Mouse (Mus musculus): ENCODE data around the gene Gnl1.
"Not testable (repeated sequence)": the region's sequence is repeated elsewhere in the genome, so short reads cannot be mapped to it uniquely, and the experiment has no call there.

Gnl1 gene

DNA sequence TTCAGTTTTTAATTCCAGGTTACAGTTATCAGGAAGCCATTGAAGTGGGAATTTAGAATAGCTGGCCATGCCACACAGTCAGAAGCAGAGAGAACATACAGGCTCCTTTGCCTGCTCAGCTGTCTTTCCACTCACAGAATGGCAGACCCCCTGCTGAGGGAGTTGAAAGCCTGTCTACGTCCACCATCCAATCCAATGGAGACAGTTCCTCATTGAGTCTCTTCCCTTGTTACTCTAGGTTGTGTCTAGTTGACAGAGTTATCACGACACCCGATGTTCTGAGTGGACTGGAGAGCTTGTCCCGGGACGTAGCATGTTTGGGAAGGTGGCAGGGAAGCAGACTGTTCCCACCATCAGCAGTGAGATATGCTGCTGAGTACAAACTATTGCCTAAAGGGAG is 45.5 kb downstream of the Gnl1 start:
- DNase-seq (ENCODE audit: low read depth) = no peak

DNA sequence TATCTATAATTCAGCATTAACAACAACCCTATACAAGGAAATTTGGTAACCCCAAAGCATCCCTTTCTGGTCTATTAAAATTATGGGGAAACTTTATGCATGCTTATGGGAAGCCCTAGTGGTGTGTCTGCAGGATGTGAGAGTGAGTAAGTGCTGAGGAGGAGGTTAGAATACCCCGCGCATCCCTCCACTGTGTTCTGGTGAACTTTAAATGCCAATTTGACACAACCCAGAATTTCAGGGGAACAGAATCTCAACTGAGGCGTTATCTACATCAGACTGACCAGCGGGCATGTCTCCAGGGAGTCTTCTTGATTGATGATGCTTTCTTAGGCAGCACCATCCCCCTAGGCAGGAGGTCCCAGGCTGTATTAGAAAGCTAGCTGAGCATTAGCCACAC is 46.2 kb downstream of the Gnl1 start:
- DNase-seq (ENCODE audit: low read depth) = peak; percentile 39

DNA sequence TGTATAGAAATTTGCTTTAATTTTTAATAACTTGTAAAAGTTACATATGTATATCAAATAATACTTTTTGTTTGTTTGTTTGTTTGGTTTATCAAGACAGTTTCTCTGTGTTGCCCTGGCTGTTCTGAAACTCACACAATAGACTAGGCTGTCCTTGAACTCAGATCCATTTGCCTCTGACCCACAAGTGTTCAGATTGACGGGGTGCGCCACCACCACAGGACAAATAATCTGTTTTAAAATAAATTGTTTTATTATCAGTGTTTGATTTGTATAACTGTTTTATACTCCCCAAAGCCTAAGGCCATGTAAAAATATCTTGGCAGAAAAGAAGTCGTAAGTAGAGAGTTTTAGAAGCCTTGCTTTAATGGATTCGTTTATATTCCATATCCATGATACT is 48.0 kb downstream of the Gnl1 start:
- DNase-seq (ENCODE audit: low read depth) = no peak

DNA sequence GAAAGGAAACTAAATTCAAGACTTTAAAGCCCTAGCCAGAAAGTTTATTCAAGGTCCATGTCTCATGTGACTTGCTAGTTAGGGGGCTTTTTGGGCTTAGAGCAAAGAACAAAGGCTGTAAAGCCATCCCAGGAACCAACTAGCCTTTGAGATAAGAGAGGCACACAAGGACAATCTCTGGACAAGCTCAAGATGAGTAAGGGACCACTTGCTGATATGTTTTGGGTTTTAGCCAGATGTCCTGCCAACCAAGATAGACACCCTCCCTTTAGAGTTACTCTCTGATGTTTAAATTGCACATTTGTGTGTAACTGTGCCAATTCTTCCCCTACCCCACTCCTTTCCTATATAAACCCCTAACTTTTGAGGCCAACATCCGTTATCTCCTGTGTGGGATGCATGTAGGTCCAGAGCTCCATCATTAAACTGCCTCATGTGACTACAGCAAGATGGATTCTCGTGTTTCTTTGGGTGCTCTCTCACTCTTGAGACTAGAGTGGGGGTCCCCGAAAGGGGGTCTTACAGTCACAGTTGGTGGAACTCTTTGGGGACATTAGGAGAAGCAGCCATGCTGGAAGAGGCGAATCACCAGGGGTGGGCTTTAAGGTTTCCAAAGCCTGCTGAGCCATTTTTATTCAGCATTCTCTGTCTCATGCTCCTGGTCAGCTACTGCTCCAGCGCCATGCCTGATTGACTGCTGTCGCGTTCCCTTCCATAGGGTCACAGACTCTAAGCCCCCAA is 49.4 kb downstream of the Gnl1 start:
- peak; percentile 9 for DNase-seq (ENCODE audit: low read depth)

DNA sequence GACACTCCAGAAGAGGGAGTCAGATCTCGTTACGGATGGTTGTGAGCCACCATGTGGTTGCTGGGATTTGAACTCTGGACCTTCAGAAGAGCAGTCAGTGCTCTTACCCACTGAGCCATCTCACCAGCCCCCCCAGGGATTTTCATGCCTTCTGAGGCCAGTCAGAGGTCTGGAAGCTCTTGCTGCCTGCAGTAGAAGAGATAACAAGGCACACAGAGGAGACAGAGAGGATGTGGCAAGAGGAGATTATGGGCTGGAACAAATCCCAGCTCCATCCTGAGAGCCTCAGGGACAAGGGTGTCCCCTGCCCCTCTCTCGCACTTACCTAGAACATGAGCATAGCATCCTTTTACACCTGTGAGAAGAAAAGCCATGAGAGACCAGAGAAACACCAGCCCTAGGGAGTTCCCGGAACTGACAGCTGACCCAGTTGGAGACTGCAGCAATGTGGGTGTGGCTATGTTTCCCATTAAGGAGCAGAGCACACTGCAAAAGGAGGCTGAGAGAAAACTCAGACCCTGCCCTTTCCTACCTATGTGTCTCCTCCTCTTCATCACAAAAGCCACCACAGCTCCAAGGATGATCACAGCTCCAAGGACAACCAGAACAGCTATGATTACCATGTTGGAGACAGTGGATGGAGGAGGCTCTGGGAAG is 50.5 kb downstream of the Gnl1 start:
- peak; percentile 46 for DNase-seq (ENCODE audit: low read depth)

DNA sequence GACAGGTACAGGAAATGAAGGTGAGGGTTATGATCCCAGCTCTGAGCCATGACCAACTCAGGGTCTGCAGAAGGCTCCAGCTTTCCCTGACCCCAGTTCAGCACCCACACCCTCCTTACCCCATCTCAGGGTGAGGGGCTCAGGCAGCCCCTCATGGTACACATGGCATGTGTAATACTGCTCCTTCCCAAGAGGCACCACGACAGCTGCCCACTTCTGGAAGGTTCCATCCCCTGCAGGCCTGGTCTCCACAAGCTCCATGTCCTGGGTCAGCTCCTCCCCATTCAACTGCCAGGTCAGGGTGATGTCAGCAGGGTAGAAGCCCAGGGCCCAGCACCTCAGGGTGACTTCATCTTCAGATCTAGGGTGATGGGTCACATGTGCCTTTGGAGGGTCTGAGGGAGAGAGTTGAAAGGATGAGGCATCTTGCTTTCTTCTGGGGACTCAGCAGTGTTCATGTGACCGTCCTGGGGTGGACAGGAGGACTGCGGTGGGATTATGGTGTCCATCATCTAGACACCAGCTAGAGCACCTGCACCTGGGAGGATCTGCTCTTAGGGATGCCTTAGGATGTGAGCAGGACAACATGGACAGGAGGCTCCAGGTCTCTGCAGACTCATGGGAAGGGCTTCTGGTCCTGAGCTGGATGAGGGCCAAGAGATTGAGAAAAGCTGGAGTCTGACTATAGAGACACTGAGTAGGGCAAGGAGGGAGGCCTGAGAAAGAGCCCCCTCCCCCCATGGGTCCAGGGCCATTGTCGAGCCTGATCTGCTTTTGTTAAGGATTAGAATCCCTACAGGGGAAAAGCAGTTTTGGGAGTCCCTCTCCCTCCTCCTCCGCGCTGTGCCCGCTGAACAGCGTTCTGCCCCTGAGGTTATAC is 51.3 kb downstream of the Gnl1 start:
- not testable (repeated sequence) for DNase-seq (ENCODE audit: low read depth)

DNA sequence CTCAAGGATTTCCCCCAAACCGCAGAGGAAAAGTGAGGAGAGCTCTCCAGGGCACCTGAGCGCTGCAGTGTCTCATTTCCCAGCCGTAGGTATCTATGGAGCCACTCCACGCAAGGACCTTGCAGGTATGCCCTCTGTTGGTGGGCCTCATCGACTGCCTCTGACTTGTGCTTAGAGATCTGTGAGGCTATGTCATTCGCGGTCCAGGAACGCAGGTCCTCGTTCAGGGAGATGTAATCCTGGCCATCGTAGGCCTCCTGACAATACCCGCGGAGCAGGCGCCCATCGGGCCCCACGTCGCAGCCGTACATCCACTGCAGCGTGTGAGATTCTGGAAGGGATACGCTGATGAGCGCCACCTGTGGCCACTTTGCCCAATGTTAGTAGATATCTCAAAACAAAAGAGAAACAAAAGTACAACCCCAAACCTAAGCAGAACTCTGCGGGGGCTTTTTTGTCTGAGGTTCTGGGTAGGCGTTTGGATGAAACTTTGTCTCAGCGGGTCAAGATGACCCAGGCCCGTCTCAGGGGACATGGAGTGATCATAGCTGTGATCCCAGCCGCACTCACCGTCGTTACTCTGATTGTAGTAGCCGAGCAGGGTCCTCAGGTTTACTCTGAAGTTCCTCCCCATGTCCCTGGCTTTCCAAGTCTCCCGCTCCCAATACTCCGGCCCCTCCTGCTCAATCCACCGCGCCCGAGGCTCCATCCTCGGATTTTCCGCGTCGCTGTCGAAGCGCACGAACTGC is 52.1 kb downstream of the Gnl1 start:
- peak; percentile 84 for DNase-seq (ENCODE audit: low read depth)

DNA sequence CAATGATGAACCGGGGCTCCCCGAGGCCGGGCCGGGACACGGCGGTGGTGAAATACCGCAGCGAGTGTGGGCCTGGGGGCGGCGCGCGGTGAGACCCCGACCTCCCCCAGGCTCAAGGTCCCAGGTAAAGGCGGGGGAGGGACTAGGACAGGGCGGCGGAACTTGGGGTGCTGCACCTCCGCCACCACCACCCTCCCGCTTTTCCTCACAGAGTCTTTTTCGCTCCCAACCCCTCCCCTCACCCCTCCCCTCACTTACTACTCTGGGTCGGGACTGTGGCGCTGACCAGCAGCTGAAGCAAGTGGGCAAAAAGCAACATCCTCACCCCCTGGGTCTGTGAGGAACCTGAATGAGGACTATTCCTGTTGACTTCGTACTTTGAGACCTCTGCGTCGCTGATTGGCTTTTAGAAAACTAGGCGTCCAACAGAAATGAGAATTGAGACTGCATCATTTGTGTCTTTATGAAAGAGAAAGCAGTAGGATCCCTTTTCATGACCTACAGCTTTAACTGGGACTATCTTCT is 52.8 kb downstream of the Gnl1 start, which contains the start of gene H2-T23:
H2-T23 (minus strand) TSS at position 505 of the 525 bp plus-strand sequence.
- DNase-seq (ENCODE audit: low read depth) = peak; percentile 90

DNA sequence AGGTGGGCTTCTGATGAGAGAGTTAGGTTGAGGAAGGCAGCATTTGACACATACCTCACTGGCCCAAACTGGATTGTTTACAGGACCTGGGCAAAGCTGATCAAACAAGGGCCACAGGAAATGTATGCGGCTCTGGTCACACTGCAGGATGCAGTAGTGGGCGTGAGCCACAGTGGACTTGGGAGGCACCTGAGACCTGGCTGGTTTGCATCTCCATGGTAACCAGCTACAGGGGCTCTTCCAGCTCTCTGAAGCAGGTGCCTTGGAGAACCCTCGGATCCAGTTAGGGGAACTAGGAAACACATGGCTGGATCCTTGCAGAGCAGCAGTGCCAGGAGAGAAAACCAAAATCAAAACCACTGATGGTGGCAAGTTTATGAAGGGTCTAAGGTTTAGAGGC is 54.9 kb downstream of the Gnl1 start:
- not testable (repeated sequence) for DNase-seq (ENCODE audit: low read depth)

DNA sequence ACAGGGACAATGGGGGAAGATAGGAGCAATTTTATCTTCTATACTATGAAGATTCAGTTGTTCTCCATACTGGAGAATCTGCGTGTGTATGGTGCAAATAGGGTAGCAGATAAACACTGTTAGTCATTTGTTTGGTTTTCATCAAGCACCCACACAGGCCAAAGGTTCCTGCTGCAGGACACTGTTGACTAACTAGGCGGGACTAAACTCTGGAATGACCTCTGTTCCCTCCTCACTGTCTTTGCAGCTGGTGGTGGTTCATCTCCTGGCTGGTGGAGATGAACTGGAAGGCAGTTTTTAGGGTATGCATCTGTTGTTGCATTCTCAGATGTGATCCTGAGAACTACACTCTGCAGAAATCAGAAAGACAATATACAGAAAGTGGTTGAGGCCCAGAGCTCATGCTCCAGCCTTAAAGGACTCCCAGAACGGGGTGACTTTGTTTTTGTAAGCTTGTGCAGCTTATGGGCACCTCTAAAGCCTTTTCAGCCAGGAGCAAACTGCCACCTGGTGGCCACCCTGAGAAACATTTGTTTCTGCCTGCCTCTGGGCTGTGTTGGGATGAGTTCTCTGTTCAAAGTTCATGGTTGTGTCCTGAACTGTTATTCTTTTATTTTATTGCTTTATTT is 55.5 kb downstream of the Gnl1 start:
- peak; percentile 76 for DNase-seq (ENCODE audit: low read depth)

DNA sequence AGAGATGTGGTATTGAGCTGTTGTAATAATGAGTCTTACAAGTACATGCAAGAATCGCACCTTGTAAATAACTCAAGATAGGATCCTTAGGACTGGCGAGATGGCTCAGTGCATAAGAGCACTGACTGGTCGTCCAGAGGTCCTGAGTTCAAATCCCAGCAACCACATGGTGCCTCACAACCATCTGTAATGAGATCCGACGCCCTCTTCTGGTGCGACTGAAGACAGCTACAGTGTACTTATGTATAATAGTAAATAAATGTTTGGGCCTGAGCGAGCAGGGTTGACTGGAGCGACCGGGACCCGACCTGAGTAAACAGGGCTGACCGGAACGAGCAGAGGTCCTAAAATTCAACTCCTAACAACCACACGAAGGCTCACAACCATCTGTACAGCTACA is 56.5 kb downstream of the Gnl1 start:
- DNase-seq (ENCODE audit: low read depth) = not testable (repeated sequence)
